Mouse (Mus musculus) cortical plate, adult 2 months (tissue): ENCODE measurements around the gene Them4.

Experiments used
- CTCF ChIP-seq: fragments of 200-500 bp; IDR thresholded peaks from 2 replicates; pipeline ENCODE4 v1.5.1; 2011; ENCODE audit warnings: mild to moderate bottlenecking, control low read depth, low read length; ENCODE audit not compliant: insufficient read depth; ENCODE audit errors: extremely low read depth
- POLR2A ChIP-seq: fragments of 200-500 bp; IDR thresholded peaks from 2 replicates; pipeline ENCODE4 v1.6.1; 2011; ENCODE audit warnings: mild to moderate bottlenecking, low read length, control low read depth; ENCODE audit not compliant: insufficient read depth; ENCODE audit errors: extremely low read depth

DNA sequence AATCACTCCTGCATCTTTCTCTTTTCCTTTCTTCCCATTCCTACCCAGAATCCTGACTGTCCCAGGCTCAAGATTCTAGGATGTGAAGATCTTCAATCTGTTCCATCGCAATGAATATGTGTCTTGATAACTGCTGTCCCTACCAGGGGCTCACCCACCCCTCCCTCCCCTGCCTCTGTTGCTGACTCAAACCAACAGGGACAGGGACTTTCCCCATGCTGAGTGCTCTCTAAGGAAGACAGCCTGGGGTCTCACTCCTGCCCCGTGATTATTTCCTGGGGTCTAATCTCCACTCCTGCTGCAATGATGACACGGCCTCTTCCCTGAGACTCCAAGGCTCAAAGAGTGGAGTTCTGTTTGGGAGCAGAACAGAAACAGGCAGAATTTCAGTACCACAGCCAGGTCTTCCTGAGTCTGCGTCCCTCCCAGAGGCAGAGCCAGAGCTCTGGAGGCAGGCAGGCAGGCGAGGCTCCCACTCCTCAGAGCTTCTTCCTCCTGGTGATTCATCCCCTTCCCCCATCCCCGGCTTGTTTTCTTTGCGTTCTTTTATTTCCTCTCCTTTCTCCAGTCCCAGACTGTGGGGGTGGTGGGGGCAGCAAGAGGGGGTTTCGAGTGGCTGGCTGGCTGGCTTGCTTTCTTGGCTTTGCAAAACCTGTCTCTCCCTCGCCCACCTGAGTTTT is 70.1 kb downstream of the Them4 start:
- TF ChIP-seq CTCF: no peak
- no peak for TF ChIP-seq POLR2A
